In genomic region chr15:99056332-99056731, GRCm38 (mm10) we compare ENCODE assay signal across 9 mouse cellular contexts. TPM values are rescaled to one million over a fixed set of nuclear protein-coding genes. Genes with fewer than 3 reads are reported as not detected.
A peak's percentile ranks its signal among the peaks of the same experiment; 100 is the strongest.
DNase-seq lines count a peak whose midpoint lies in the region; ATAC-seq and TF ChIP-seq lines count a peak whose summit lies in the region.
"Had no signal": no experiment of that assay in that cellular context is flagged by ENCODE, and none has a peak within 500 bp of the region (broad histone marks: within the 10 kb centered on the region; RNA-seq: fewer than 3 reads in every experiment).

No protein-coding gene starts in this region.

- H3K4me2 ChIP-seq in limb, embryonic 12.5 days: peak overlapping the region; percentile 64; the same call in 1 of the 2 replicates

- ATAC-seq in erythroblast, adult 5-6 weeks (replicated peaks; ENCODE audit: low FRiP score, poor library complexity, severe bottlenecking): peak; percentile 47; the same call in 1 of the 2 replicates
- ATAC-seq in limb, embryonic 12.5 days (ENCODE audit: insufficient number of reproducible peaks, insufficient read depth, low FRiP score, low TSS enrichment, low read depth): no peak

- H3K27ac ChIP-seq in ES-Bruce4 (ENCODE audit: insufficient read depth, low read length): no peak overlapping the region
- no peak overlapping the region for H3K27ac ChIP-seq in limb, embryonic 12.5 days
- H3K27ac ChIP-seq: macrophage had no signal

- peak; percentile 41 to 70 for DNase-seq in cerebellum, postnatal 14 days
- DNase-seq in cerebellum, adult 8-10 months: no peak
- DNase-seq in naive thymus-derived CD4-positive, alpha-beta T cell, adult 2 months (ENCODE audit: low read depth): peak; percentile 78
- DNase-seq in frontal cortex, postnatal 10 days (ENCODE audit: low spot score in 2 of 2): no peak
- no peak for DNase-seq in right cerebral cortex, adult 2 months (ENCODE audit: low spot score in 2 of 2)

- H3K27me3 ChIP-seq in ES-Bruce4 (ENCODE audit: control insufficient read depth, insufficient read depth, low read length, poor library complexity, severe bottlenecking): 0 out of 2 replicates have a peak, but pooled peaks cover 2% of the 10 kb centered on the region
- H3K27me3 ChIP-seq in limb, embryonic 12.5 days: peaks cover 95% of the 10 kb centered on the region

- no peaks in the 10 kb centered on the region for H3K9me3 ChIP-seq in ES-Bruce4 (replicated peaks; ENCODE audit: control insufficient read depth, insufficient read depth, low read length, poor library complexity, severe bottlenecking)
- H3K9me3 ChIP-seq in limb, embryonic 12.5 days: no peaks in the 10 kb centered on the region; the same call in 1 of the 2 replicates

- no peak overlapping the region for H3K9ac ChIP-seq in ES-Bruce4 (ENCODE audit: low read depth, poor library complexity, severe bottlenecking)
- H3K9ac ChIP-seq in limb, embryonic 12.5 days (replicated peaks): no peak overlapping the region

- no peaks in the 10 kb centered on the region for H3K36me3 ChIP-seq in ES-Bruce4 (ENCODE audit: control insufficient read depth, insufficient read depth, low read length, poor library complexity, severe bottlenecking)
- H3K36me3 ChIP-seq in limb, embryonic 12.5 days: no peaks in the 10 kb centered on the region

- H3K4me1 ChIP-seq in ES-Bruce4 (ENCODE audit: control insufficient read depth, insufficient read depth, low read length): peaks cover 2% of the 10 kb centered on the region
- H3K4me1 ChIP-seq in limb, embryonic 12.5 days (replicated peaks): peaks cover 34% of the 10 kb centered on the region

- no peak for TF ChIP-seq POLR2A in ES-Bruce4 (IDR thresholded peaks at IDR 0.05; ENCODE audit: insufficient read depth, low read length)

- WGBS in limb, embryonic 12.5 days: 6% methylated on average over 14 of the region's 14 CpGs

- TF ChIP-seq CTCF in ES-Bruce4 (IDR thresholded peaks at IDR 0.05; ENCODE audit: low read depth, low read length): peak; percentile 82

- TF ChIP-seq EP300 in ES-Bruce4 (IDR thresholded peaks at IDR 0.05; ENCODE audit: insufficient read depth, low read depth, low read length): peak; percentile 52; the same call in 1 of the 2 replicates

- H3K4me3 ChIP-seq in ES-Bruce4 (ENCODE audit: low read depth, low read length): peak overlapping the region; percentile 62
- peak overlapping the region; percentile 39 for H3K4me3 ChIP-seq in limb, embryonic 12.5 days (replicated peaks)

RNA-seq across cellular contexts. Expression of gene Prph, which starts 1.4 kb away (rescaled TPM):
- polyA plus RNA-seq in ES-Bruce4 (2011; ENCODE audit: insufficient read depth, insufficient read length, low read depth, missing spikeins): 8.0 and 11.5 TPM in 2 replicates
- total RNA-seq in erythroblast, adult 5-6 weeks (2015; ENCODE audit: low replicate concordance): not detected in 2 replicates
- total RNA-seq in erythroblast, adult 5-6 weeks (2017; ENCODE audit: low replicate concordance): not detected in 2 replicates
- 0.19 and 5.1 TPM in 2 replicates for polyA plus RNA-seq in limb, embryonic 12.5 days (2016; fragmentation: Nextera tagmentation; extraction: Ambion mirVana)

RNA-seq across cellular contexts. Expression of gene Troap, which starts 18.0 kb away (rescaled TPM):
- polyA plus RNA-seq in ES-Bruce4 (2011; ENCODE audit: insufficient read depth, insufficient read length, low read depth, missing spikeins): 43.3 and 46.5 TPM in 2 replicates
- total RNA-seq in erythroblast, adult 5-6 weeks (2015; ENCODE audit: low replicate concordance): 11.9 and 21.7 TPM in 2 replicates
- 20.4 and 28.1 TPM in 2 replicates for total RNA-seq in erythroblast, adult 5-6 weeks (2017; ENCODE audit: low replicate concordance)
- polyA plus RNA-seq in limb, embryonic 12.5 days (2016; fragmentation: Nextera tagmentation; extraction: Ambion mirVana): 39.5 and 47.1 TPM in 2 replicates

RNA-seq across cellular contexts. Expression of gene Tuba1c, which starts 26.6 kb away (rescaled TPM):
- 407 and 426 TPM in 2 replicates for polyA plus RNA-seq in ES-Bruce4 (2011; ENCODE audit: insufficient read depth, insufficient read length, low read depth, missing spikeins)
- 73.8 and 96.1 TPM in 2 replicates for total RNA-seq in erythroblast, adult 5-6 weeks (2015; ENCODE audit: low replicate concordance)
- total RNA-seq in erythroblast, adult 5-6 weeks (2017; ENCODE audit: low replicate concordance): 36.4 and 46.4 TPM in 2 replicates
- polyA plus RNA-seq in limb, embryonic 12.5 days (2016; fragmentation: Nextera tagmentation; extraction: Ambion mirVana): 128 and 135 TPM in 2 replicates

RNA-seq across cellular contexts. Expression of gene C1ql4, which starts 31.3 kb away (rescaled TPM):
- 0.96 TPM in 1 of 2 replicates, not detected in the other for polyA plus RNA-seq in ES-Bruce4 (2011; ENCODE audit: insufficient read depth, insufficient read length, low read depth, missing spikeins)
- total RNA-seq in erythroblast, adult 5-6 weeks (2015; ENCODE audit: low replicate concordance): not detected in 2 replicates
- not detected in 2 replicates for total RNA-seq in erythroblast, adult 5-6 weeks (2017; ENCODE audit: low replicate concordance)
- 0.19 TPM in 1 of 2 replicates, not detected in the other for polyA plus RNA-seq in limb, embryonic 12.5 days (2016; fragmentation: Nextera tagmentation; extraction: Ambion mirVana)
- polyA plus RNA-seq: macrophage had no signal

RNA-seq across cellular contexts. Expression of gene Dnajc22, which starts 36.6 kb away (rescaled TPM):
- polyA plus RNA-seq in ES-Bruce4 (2011; ENCODE audit: insufficient read depth, insufficient read length, low read depth, missing spikeins): 5.0 and 5.4 TPM in 2 replicates
- total RNA-seq in erythroblast, adult 5-6 weeks (2015; ENCODE audit: low replicate concordance): not detected in 2 replicates
- not detected in 2 replicates for total RNA-seq in erythroblast, adult 5-6 weeks (2017; ENCODE audit: low replicate concordance)
- polyA plus RNA-seq in limb, embryonic 12.5 days (2016; fragmentation: Nextera tagmentation; extraction: Ambion mirVana): 1.2 and 1.7 TPM in 2 replicates
- polyA plus RNA-seq: macrophage had no signal

Comparison
In these comparisons a context has a peak if more than half of its experiments do, and no peak if none do; other contexts are left out.
1. DNase-seq: peak in cerebellum, postnatal 14 days (2 of 2) and naive thymus-derived CD4-positive, alpha-beta T cell, adult 2 months (single experiment); none in cerebellum, adult 8-10 months (single experiment), frontal cortex, postnatal 10 days (0 of 2) and right cerebral cortex, adult 2 months (0 of 2).